Mouse (Mus musculus): ENCODE measurements at regions not wholly inside any gene's neighbourhood (a gene's known extent, or its start where the extent isn't known, plus 50 kb on each side); places are given as distances from the start of the nearest gene placed in this dataset.

DNA sequence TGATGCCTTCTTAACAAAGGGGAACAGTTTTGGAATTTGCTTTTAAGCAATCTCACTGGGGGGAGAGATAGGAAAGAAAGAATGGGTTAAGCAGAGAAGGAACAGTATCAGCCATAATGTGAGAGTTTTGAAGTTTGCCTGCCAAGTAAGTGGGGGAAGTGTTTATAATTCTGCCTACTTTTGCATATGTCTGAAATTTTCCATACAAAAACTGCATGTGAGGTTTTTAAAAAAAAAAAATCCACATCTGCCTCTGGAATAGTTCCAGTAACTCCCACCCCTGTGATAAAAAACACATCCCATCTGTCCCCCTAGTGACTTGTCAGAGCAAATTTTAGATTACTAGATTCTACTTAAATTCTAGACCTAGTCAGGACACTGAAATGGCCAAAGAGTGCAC, 63.5 kb upstream of the Pitrm1 start:
- DNase-seq (ENCODE audit: low read depth, low spot score), result no peak

DNA sequence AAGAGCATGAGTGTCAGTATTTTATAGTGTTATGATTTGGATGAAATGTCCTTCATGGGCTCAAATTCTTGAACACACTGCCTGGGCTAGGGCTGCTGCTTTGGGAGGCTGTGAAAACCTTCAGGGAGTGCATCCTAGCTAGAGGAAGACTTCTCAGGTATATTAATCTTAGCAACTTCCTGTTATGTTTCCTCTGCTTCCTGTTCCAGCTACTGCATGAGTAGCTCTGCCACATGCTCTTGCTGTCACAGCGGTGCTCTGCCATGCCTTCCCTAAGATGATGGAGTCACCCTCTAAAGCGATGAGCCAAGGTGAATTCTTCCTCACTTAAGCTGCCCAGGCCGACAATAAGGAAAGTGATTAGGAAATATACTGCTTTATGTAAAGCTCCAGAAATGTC, 60.1 kb upstream of the Pitrm1 start:
- DNase-seq (ENCODE audit: low read depth, low spot score), result no peak
- 78% methylated on average over 3 of the region's 3 CpGs for WGBS

DNA sequence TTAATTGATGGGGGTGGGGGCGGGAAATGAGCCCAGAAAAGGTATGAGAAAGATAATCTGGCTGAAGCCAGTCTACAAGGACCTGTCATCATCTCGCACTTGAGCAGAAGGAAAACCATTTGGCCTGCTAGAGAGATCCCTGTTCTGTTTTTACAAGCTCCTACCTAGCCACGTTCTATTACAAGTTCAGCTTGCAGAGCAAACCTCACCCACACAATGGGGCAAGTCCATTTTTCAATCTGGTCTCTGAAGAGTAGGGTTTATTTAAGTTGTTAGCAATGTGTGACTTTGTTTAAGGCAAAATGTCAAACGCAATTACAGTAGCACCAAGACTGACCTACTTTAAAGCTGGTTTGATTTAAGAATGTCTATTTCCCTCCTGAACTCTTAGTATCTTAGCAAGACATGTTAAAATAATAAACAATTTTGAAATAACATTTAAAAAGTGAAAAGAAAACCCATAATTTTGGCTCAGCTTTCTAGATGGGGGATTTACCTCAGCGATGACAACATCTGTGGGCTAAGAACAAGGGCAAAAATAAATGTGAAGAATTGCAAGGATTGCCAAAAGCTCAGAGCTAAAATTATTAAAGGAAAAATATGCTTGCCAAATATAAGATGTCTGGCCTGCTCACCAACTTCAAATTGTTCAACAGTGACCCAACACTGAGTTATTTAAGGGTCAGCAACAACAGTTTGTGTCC, 54.9 kb upstream of the Pitrm1 start:
- 52% methylated on average over 5 of the region's 5 CpGs for WGBS
- DNase-seq (ENCODE audit: low read depth, low spot score), result no peak
